Mouse (Mus musculus): ENCODE measurements around the gene Fam213b.

The Fam213b gene

DNA sequence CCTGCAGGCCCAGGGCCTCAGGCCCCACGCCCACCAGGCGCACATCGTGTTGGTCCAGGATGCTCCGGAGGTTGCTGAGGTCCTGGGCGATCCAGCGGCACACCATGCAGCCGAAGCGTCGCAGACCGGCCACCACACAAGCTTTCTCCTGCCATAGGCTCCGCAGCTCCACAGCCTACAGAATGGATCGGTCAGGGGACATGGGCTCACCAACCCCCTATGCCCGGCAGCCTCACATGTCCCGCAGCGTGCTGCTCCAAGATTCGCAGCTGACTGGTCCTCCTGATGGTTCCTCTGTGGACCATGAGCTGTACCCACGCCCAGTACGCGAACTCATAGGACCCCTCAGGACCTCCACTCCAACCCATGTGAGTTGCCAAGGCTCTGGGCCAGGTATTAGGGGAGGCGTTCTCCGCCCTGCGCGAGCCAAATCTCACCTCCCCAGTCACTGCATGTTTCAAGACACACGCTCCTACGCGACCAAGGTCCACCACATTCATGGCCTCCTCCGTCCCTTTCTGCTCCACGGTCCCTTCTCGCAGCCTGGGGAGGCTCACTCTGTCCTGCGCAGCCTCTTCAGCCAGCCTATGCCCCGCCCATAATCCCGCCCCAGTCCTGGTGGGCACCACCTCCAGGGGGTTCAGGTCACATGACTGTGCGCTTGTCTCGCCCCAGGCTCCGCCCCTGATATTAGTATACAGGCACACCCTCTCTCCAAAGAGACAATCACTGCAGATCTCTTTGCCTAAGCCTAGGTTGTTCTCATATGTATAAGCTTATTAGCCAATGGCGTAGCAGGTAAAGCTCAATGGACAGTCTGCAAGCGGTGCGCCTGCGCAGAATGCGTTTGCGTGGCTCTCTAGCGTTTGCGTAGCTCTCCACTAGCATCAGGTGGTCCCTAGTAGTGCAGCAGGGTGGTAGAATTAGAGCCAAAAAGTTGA lies at the start of gene Fam213b:
Gene Fam213b (minus strand): TSS at position 630 of the 941 bp plus-strand sequence.
- DNase-seq (ENCODE audit: low spot score in 2 of 2): peak in 1 of 2 experiments; percentile 77

- DNase-seq (ENCODE audit: low spot score in 2 of 2): no peak
These were observed 49.4 kb upstream of the Fam213b start for GRCm38 (mm10) chr4:154948066-154948939.

DNA sequence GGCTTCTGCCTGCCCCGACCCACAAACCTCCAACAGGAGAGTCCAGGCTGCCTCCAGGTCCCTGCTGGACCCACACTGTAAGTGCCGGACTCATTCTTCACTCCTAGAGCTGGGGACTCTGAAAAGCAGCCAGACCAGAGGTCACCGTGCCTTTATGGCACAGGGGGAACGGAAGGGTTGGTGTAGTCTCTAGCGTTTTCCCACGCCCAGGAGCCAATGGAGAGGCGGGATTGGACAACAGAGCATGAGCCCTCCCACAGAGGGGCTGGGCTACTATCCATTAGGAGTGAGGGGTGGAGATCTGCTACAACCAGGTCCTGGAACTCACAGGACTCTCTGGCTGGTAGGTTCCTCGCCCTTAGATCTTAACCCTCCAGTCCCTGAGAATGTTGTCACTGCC lies 47.4 kb upstream of the Fam213b start:
- DNase-seq (ENCODE audit: low spot score in 2 of 2): no peak

- peak; percentile 72 to 86 for DNase-seq (ENCODE audit: low spot score in 2 of 2)
These were observed 45.2 kb upstream of the Fam213b start for GRCm38 (mm10) chr4:154944121-154944590.

DNA sequence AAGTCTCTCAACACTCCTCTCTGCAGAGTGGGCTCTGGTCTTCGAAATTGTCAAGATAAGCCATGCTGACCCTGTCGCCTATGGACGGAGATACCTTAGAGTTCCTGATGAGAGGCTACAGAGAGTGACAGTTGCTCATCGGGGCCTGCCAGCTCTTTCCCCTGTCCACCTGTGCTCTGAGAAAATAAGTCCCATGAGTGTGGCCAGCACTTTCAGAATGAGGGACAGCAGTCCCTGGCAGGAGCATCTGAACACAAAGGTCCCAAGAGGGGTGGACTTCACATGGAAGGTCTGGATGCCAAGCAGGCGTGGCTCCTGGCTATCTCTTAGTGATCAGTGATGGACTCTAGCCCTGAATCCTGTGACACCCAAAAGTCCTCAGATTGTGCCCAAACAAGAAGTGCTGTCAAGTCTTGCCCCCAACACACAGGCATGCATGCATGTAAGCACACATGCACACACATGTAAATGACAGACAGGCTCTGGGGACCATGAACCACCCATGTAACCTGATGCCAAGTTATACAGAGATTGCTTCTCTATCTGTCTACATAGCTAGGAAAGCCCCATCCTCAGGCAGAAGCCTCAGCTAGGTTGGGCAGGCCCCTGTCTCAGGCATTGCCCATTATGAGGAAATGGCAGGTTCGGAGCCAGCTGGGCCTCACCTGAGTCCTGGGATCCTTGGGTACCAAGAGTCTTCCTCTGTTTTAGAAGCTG lies 44.5 kb upstream of the Fam213b start:
- no peak for DNase-seq (ENCODE audit: low spot score in 2 of 2)

GRCm38 (mm10) chr4:154942632-154943322 lies 43.8 kb upstream of the Fam213b start:
- DNase-seq (ENCODE audit: low spot score in 2 of 2): no peak

- no peak for DNase-seq (ENCODE audit: low spot score in 2 of 2)
These were observed 42.9 kb upstream of the Fam213b start for GRCm38 (mm10) chr4:154941831-154942230.

- no peak for DNase-seq (ENCODE audit: low spot score in 2 of 2)
These were observed 41.2 kb upstream of the Fam213b start for GRCm38 (mm10) chr4:154940156-154940555.

DNA sequence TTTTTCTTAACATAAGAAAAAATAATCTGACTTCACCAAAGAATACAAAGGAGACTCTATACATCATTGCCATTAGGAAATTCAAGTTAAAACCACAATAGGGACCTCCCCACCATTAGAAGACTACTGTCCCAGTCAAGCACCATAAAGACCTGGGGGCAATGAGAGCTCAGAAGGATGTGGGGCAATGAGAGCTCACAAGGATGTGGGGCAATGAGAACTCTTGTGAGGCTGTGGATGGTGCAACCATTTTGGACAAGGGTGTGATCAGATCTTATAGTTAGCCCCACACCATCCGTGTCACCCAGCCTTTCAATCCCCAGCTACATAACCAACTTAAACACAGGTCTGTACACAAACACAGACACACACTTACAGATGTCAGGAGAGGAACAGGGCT lies 38.8 kb upstream of the Fam213b start:
- DNase-seq (ENCODE audit: low spot score in 2 of 2): no peak

GRCm38 (mm10) chr4:154936542-154937255 lies 37.8 kb upstream of the Fam213b start:
- no peak for DNase-seq (ENCODE audit: low spot score in 2 of 2)

DNA sequence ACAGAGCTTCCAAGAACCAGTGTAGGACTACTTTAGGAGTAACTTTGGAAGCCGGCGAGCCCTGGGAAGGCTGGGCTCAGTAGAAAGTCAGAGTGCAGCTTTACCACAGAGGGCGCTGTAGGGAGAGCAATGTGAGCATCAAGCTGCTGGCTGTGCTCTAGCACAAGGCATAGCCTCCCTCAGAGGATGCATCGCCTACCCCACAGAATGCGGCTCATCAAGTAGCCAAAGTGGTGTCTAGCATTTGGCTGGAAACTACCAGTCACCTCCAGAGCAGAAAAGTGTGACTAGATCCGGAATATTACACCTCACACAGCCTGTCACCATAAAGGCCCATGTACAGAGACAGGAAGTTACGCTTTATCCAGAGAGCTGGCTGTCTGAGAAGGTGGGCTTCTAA lies 36.9 kb upstream of the Fam213b start:
- DNase-seq (ENCODE audit: low spot score in 2 of 2): peak in 1 of 2 experiments; percentile 62

DNA sequence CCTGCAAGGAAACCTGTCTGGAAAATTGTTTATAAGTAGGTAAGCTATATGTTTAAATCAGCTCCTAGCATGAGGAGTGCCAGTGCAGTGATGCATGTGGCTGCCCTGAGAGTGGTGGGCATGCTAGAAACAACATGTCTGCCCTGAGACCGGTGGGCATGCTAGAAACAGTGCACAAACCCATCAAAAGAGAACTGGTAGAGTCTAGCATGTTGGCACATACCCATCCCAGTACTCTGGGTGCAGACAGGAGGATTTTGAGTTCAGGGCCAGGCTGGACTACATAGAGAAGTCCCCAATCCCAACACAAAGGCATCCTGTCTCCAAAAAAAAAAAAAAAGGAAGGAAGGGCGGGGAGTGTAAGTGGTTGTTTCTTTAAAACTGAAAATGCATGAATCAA lies 35.9 kb upstream of the Fam213b start:
- DNase-seq (ENCODE audit: low spot score in 2 of 2): no peak

DNA sequence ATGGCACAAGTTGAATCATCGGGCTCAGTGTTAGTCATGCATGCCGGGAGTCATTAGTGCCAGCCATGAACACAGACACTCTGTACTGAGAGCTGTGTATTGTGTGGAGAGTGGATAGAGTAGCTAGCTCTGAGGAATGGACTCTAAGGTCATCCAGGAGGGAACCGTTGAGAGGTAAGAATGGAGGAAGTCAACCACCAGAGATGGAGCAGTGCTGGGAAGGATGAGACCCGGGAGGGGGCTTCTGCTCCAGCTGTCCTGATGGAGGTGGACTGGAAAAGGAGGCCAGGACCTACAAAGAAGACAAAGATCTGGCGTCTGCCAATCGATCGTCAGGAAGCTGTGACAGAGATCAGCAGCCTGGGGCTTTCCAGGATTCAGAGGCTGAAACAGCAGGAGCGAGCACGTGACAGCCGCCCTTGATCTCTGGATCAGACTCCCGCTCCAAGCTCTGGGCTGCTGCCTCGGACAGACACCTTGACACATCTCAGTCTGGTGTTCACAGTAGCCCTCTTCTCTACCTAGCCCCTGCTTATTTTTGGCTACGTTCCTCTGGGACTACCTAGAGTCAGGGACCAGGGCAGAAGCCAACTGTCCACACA lies 34.5 kb upstream of the Fam213b start:
- DNase-seq (ENCODE audit: low spot score in 2 of 2): no peak

GRCm38 (mm10) chr4:154929088-154929660 lies 30.2 kb upstream of the Fam213b start:
- peak; percentile 71 to 77 for DNase-seq (ENCODE audit: low spot score in 2 of 2)

- DNase-seq (ENCODE audit: low spot score in 2 of 2): peak; percentile 62 to 66
These were observed 29.6 kb upstream of the Fam213b start, which contains the start of gene Tnfrsf14 for GRCm38 (mm10) chr4:154928395-154929087. Gene Tnfrsf14 (minus strand): TSS chr4:154928563.

- DNase-seq (ENCODE audit: low spot score in 2 of 2): peak; percentile 66 to 78
These were observed 29.0 kb upstream of the Fam213b start for GRCm38 (mm10) chr4:154927899-154928337.

DNA sequence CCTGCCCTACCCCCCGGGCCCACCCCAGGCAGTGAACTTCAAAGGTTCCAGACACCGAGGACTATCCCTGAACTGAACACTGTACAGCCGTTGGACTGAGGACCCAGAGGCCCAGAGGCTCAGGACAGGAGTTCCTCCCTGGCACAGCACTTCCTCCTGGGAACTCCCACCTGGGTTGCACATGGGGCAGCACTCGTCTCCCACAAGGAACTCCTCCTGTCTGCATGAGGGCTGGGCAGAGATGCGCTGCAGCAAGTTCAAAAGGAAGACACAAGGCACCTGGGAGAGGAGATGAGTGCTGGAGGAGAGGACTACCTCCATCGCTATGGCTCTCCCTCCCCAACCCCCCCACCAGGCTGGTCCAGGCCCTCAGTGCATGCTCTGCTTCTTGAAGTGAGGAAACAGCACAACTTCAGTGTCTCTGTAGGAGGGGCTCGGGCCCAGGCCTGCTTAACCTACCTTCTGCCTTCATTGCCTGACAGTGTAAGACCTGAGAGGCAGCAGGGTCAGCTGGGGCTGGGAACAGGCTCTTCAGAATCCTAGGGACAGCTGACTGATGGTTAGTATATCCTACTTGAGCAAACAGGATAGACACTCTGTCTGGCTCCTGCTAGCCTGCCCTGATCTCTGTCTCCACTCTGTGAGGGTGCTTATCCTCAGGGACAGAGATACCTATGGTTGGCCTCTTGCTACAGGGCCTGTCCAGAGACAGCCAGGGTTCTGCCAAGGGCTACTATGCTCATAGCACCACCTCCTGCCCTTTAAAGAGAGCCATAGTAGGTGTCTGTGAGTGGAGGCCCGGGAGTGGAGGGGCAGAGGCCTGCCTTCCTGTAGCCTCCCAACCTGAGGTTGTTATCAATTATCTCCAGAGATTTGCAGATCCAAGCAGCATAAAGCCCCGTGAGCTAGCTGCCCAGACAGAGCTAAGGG lies 28.3 kb upstream of the Fam213b start:
- no peak for DNase-seq (ENCODE audit: low spot score in 2 of 2)

GRCm38 (mm10) chr4:154925413-154925812 lies 26.5 kb upstream of the Fam213b start:
- DNase-seq (ENCODE audit: low spot score in 2 of 2): peak; percentile 76 to 85

All from spleen, postnatal 10 days (tissue).